Mouse (Mus musculus) bone marrow macrophage, adult 2 months (primary cell): ENCODE data around the gene Tbc1d13. TPM values are rescaled to one million over a fixed set of nuclear protein-coding genes. Genes with fewer than 3 reads are reported as not detected.

ENCODE experiments used
- H3K27ac ChIP-seq: 2 replicates; pipeline ENCODE4 v1.5.1; 2012; ENCODE audit warnings: low read depth, low read length; ENCODE audit not compliant: insufficient read depth
- H3K4me1 ChIP-seq: 2 replicates; pipeline ENCODE4 v1.6.1; 2012; ENCODE audit warnings: low read length; ENCODE audit not compliant: control insufficient read depth, insufficient read depth
- H3K4me3 ChIP-seq: 2 replicates; pipeline ENCODE4 v1.5.1; 2012; ENCODE audit warnings: mild to moderate bottlenecking, low read length, moderate library complexity; ENCODE audit not compliant: insufficient read depth
- CTCF ChIP-seq: IDR thresholded peaks from 2 replicates; pipeline ENCODE4 v1.5.1; 2012; ENCODE audit warnings: low read depth, mild to moderate bottlenecking, low read length, moderate library complexity
- POLR2A ChIP-seq: IDR thresholded peaks from 2 replicates; pipeline ENCODE4 v1.6.1; 2012; ENCODE audit warnings: mild to moderate bottlenecking, low read depth, low read length, borderline replicate concordance
- polyA plus RNA-seq: library from polyadenylated mRNA; stranded (reverse); fragments of >200 nt; gene quantifications from 2 replicates; pipeline ENCODE4 v1.2.4, GENCODE M21; 2012; ENCODE audit not compliant: missing spikeins, insufficient read depth, insufficient read length

Gene Tbc1d13
- polyA plus RNA-seq, 1 experiment = 107 TPM

- Histone ChIP-seq H3K4me3 (no peak overlapping the region), H3K27ac (no peak overlapping the region), H3K4me1 (peaks cover under 1% of the 10 kb centered on the region; the same call in 1 of the 2 replicates)
- TF ChIP-seq CTCF (no peak), POLR2A (no peak)
These were observed 33.3 kb upstream of the Tbc1d13 start for GRCm38 (mm10) chr2:30100214-30100613.

GRCm38 (mm10) chr2:30106364-30106763 lies 27.2 kb upstream of the Tbc1d13 start:
- H3K4me3 ChIP-seq = no peak overlapping the region
- no peak overlapping the region for H3K27ac ChIP-seq
- TF ChIP-seq POLR2A (no peak), CTCF (peak; percentile 56)
- no peaks in the 10 kb centered on the region for H3K4me1 ChIP-seq

GRCm38 (mm10) chr2:30107646-30108045 lies 25.9 kb upstream of the Tbc1d13 start:
- TF ChIP-seq CTCF = no peak
- no peak for TF ChIP-seq POLR2A
- H3K4me1 ChIP-seq = no peaks in the 10 kb centered on the region
- H3K27ac ChIP-seq = no peak overlapping the region
- no peak overlapping the region for H3K4me3 ChIP-seq

- Histone ChIP-seq H3K27ac (no peak overlapping the region), H3K4me1 (no peaks in the 10 kb centered on the region), H3K4me3 (no peak overlapping the region)
- no peak for TF ChIP-seq POLR2A
- no peak for TF ChIP-seq CTCF
These were observed 25.3 kb upstream of the Tbc1d13 start for GRCm38 (mm10) chr2:30108260-30108659.

- no peaks in the 10 kb centered on the region for H3K4me1 ChIP-seq
- no peak overlapping the region for H3K27ac ChIP-seq
- no peak overlapping the region for H3K4me3 ChIP-seq
- TF ChIP-seq POLR2A = no peak
- no peak for TF ChIP-seq CTCF
These were observed 22.0 kb upstream of the Tbc1d13 start for GRCm38 (mm10) chr2:30111500-30111899.

GRCm38 (mm10) chr2:30112564-30112963 lies 21.0 kb upstream of the Tbc1d13 start:
- H3K4me1 ChIP-seq = no peaks in the 10 kb centered on the region
- H3K4me3 ChIP-seq = no peak overlapping the region
- H3K27ac ChIP-seq = no peak overlapping the region
- no peak for TF ChIP-seq CTCF
- TF ChIP-seq POLR2A = no peak

- no peak overlapping the region for H3K4me3 ChIP-seq
- no peak overlapping the region for H3K27ac ChIP-seq
- TF ChIP-seq POLR2A (no peak), CTCF (no peak)
- no peaks in the 10 kb centered on the region; the same call in 1 of the 2 replicates for H3K4me1 ChIP-seq
These were observed 13.9 kb upstream of the Tbc1d13 start for GRCm38 (mm10) chr2:30119641-30120051.

GRCm38 (mm10) chr2:30120269-30120668 lies 13.3 kb upstream of the Tbc1d13 start:
- no peak for TF ChIP-seq POLR2A
- TF ChIP-seq CTCF = no peak
- Histone ChIP-seq H3K4me3 (no peak overlapping the region), H3K4me1 (peaks cover 6% of the 10 kb centered on the region), H3K27ac (no peak overlapping the region)

- TF ChIP-seq POLR2A (no peak), CTCF (no peak)
These were observed 10.8 kb upstream of the Tbc1d13 start for GRCm38 (mm10) chr2:30122766-30123165.

GRCm38 (mm10) chr2:30123729-30124471 lies 9.6 kb upstream of the Tbc1d13 start:
- Histone ChIP-seq H3K27ac (no peak overlapping the region), H3K4me3 (peak overlapping the region; percentile 91), H3K4me1 (peaks cover 7% of the 10 kb centered on the region)
- TF ChIP-seq CTCF (no peak), POLR2A (no peak)

More at GRCm38 (mm10) chr2:30122766-30123165, 10.8 kb upstream of the Tbc1d13 start:
- Histone ChIP-seq H3K4me1 (peaks cover 7% of the 10 kb centered on the region), H3K27ac (no peak overlapping the region), H3K4me3 (no peak overlapping the region)
